Comparison of ENCODE assay signal across 16 mouse cellular contexts in genomic region chr2:26286391-26286790, GRCm38 (mm10). TPM values are rescaled to one million over a fixed set of nuclear protein-coding genes. Genes with fewer than 3 reads are reported as not detected.
"Had no signal": no experiment of that assay in that cellular context is flagged by ENCODE, and none has a peak within 500 bp of the region (broad histone marks: within the 10 kb centered on the region; RNA-seq: fewer than 3 reads in every experiment).

No protein-coding gene starts in this region.

- H3K9me3 ChIP-seq: limb, embryonic 10.5 days; limb, embryonic 13.5 days; liver, embryonic 13.5 days; megakaryocyte, embryonic 14.5 days; stomach, embryonic 15.5 days had no signal

- H3K4me3 ChIP-seq: limb, embryonic 10.5 days; limb, embryonic 13.5 days; liver, embryonic 13.5 days; megakaryocyte, embryonic 14.5 days; stomach, embryonic 15.5 days had no signal

- DNase-seq: kidney, adult 2 months; liver; liver, embryonic 13.5 days; lung, postnatal 36 days; right cerebral cortex, postnatal 25 days; spleen, adult 18-20 months; thymus, postnatal 25 days had no signal

- ATAC-seq: intestine, postnatal 0 days had no signal

- H3K36me3 ChIP-seq: limb, embryonic 10.5 days; limb, embryonic 13.5 days; liver, embryonic 13.5 days; stomach, embryonic 15.5 days had no signal

- H3K4me1 ChIP-seq: limb, embryonic 13.5 days; liver, embryonic 13.5 days; stomach, embryonic 15.5 days had no signal

- H3K4me2 ChIP-seq: limb, embryonic 13.5 days; liver, embryonic 13.5 days; lung, embryonic 14.5 days; midbrain, embryonic 11.5 days; stomach, embryonic 15.5 days had no signal

- H3K9ac ChIP-seq: limb, embryonic 13.5 days; liver, embryonic 13.5 days; lung, embryonic 14.5 days; stomach, embryonic 15.5 days had no signal

- H3K27me3 ChIP-seq: limb, embryonic 13.5 days; stomach, embryonic 15.5 days had no signal

- H3K27ac ChIP-seq: kidney, postnatal 0 days; limb, embryonic 10.5 days; limb, embryonic 13.5 days; liver, embryonic 13.5 days; stomach, embryonic 15.5 days had no signal

RNA-seq across cellular contexts. Expression of gene Ccdc187, which starts 8.0 kb away (rescaled TPM):
- polyA plus RNA-seq: kidney, embryonic 14.5 days; kidney, postnatal 0 days had no signal
